Mouse (Mus musculus): ENCODE results near the gene Mtcl1. TPM values are rescaled to one million over a fixed set of nuclear protein-coding genes. Genes with fewer than 3 reads are reported as not detected.

Gene Mtcl1
- 1.1 TPM in 1 of 3 replicates, not detected in the others for total RNA-seq (2017)

DNA sequence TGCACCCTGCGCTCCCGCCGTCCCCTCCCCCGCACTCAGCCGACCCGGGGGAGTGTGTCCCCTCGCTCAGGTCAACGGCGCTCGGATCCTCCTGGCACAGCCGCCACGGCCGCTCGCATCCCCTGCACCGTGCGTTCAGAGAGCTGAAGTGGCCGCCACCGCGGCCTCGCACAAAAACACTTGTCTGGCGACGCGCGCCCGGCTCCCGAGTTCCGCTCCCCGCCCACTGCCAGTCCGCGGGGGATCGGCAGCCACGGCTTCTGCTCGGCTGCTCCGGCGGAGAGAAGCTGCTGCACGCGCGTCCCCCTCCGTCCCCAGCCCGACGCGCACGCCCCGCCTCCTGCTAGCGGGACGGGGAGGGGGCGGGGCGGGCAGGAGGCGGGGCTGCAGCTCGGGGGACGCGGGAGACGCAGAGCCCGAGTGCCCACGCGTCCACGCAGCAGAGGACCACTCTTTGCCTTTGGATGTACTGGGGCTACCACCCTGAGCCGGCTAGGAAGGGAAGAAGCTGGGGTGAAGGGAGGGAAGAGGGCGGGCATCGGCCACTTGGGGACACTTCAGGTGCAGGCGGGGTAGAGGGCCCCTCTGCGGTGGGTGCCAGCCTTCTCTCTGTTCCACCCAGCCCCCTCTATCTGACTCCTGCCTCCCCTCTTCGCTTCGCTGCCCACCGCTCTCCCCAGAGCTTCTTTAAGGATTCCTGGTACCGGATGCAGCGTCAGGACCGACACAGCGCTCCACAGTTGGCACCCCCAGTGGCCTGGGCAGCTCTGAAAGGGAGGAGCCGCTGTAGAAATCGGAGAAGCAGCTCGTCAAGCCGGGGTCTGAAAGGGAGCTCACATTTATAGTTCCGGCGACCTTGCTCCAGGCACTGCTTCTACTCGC, at the start of gene Mtcl1:
Gene Mtcl1, minus strand, starts transcription at position 291 of the 882 bp plus-strand sequence.
- ATAC-seq (replicated peaks; ENCODE audit: insufficient number of reproducible peaks, low FRiP score, low TSS enrichment, poor library complexity, severe bottlenecking) = no peak

GRCm38 (mm10) chr17:66498598-66498997, 49.0 kb upstream of the Mtcl1 start:
- no peak for ATAC-seq (replicated peaks; ENCODE audit: insufficient number of reproducible peaks, low FRiP score, low TSS enrichment, poor library complexity, severe bottlenecking)

- no peak for ATAC-seq (replicated peaks; ENCODE audit: insufficient number of reproducible peaks, low FRiP score, low TSS enrichment, poor library complexity, severe bottlenecking)
Observed at GRCm38 (mm10) chr17:66496589-66496988, 47.0 kb upstream of the Mtcl1 start.

GRCm38 (mm10) chr17:66490022-66490601, 40.6 kb upstream of the Mtcl1 start:
- ATAC-seq (replicated peaks; ENCODE audit: insufficient number of reproducible peaks, low FRiP score, low TSS enrichment, poor library complexity, severe bottlenecking) = peak; percentile 60; the same call in 1 of the 2 replicates

GRCm38 (mm10) chr17:66486576-66486975, 37.0 kb upstream of the Mtcl1 start:
- ATAC-seq (replicated peaks; ENCODE audit: insufficient number of reproducible peaks, low FRiP score, low TSS enrichment, poor library complexity, severe bottlenecking) = no peak

- ATAC-seq (replicated peaks; ENCODE audit: insufficient number of reproducible peaks, low FRiP score, low TSS enrichment, poor library complexity, severe bottlenecking) = peak; percentile 55; the same call in 1 of the 2 replicates
Observed at GRCm38 (mm10) chr17:66485742-66486141, 36.2 kb upstream of the Mtcl1 start.

- no peak for ATAC-seq (replicated peaks; ENCODE audit: insufficient number of reproducible peaks, low FRiP score, low TSS enrichment, poor library complexity, severe bottlenecking)
Observed at GRCm38 (mm10) chr17:66484965-66485364, 35.4 kb upstream of the Mtcl1 start.

DNA sequence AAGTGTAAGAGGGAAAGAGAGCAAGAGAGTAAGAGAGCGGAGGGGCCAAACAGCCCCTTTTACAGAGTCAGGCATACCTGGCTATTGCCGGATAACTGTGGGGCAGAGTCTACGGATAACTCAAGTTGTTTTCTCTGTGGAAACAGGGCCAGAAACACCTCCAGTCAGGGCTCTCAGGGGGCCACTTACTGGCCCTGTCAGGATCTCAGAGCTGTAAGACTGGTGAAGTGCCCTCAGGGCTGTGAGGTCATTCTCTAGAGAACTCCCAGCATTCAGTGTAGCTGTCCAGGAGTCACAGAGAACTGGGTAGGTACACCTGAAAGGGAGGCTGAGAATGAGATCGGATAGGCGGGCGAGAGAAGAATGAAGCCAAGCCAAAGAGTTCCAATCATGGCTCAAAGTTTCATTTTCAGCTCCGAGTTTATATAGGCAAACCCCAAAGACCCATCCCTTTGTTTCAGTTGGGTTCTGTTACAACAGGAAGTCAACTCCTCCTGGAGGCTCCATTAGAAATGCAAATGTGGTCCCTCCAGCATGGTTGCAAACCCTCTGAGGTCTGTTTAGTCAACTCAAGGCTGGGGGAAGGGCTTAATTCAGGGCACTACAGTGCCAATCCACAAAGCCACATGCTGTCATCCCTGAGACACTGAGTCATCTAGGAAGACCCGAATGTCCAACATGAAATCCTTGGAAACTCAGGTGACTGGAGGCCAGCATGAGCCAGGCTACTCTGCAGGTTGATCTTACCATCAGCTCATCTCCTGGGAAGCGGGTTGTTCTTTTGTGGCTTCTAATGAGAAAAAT, 34.3 kb upstream of the Mtcl1 start:
- no peak for ATAC-seq (replicated peaks; ENCODE audit: insufficient number of reproducible peaks, low FRiP score, low TSS enrichment, poor library complexity, severe bottlenecking)

DNA sequence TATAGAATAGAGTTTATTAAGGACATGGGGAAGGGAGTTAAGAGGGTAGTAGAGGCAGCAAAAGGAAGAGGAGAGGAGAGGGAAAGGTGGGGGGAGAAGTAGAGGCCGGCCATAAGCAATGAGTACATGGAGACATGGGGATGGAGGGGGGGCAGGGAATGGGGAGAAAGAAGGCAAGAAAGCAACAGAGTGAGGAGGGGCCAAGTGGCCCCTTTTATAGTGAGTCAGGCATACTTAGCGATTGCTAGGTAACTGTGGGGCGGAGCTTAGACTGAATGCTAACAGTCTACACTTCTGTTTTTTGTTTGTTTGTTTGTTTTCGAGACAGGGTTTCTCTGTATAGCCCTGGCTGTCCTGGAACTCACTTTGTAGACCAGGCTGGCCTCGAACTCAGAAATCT, 31.7 kb upstream of the Mtcl1 start:
- ATAC-seq (replicated peaks; ENCODE audit: insufficient number of reproducible peaks, low FRiP score, low TSS enrichment, poor library complexity, severe bottlenecking) = no peak

DNA sequence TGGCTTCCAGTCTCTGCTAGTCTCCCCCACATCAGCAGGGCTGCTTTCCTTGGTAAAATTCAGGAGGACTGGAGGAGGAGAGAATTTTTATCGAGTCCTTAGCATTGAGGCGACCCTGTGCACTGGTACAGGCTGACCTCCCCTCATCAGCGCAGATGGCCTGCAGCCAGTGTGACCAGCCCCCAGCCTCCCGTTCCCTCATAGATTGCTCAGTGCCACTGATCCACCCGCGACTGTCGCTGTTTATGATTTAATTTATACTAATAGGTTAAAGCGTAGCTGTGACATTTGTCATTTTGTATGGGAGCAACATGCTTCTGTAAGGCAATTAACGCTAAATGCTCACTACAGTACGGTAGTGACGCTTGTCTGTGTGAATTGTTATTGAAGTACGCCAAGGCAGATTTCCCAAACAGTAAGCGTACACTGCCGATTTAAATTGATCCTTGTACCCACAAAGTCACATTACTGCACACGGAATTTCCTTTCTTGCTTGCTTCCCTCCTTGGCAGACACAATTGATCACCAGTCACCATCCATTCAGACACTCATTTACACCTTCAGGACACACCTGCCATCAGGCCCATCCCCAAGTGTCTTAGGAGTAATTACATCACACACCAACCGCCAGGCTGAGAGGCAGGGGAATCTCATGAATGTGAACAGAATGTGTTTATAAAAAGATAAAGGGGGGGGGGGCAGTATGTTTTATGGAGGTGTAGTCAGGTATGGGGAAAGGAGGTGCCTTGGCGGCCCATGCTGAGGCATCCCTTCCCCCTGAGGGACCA, 31.1 kb upstream of the Mtcl1 start:
- ATAC-seq (replicated peaks; ENCODE audit: insufficient number of reproducible peaks, low FRiP score, low TSS enrichment, poor library complexity, severe bottlenecking) = no peak

- no peak for ATAC-seq (replicated peaks; ENCODE audit: insufficient number of reproducible peaks, low FRiP score, low TSS enrichment, poor library complexity, severe bottlenecking)
Observed at GRCm38 (mm10) chr17:66479813-66480490, 30.4 kb upstream of the Mtcl1 start.

DNA sequence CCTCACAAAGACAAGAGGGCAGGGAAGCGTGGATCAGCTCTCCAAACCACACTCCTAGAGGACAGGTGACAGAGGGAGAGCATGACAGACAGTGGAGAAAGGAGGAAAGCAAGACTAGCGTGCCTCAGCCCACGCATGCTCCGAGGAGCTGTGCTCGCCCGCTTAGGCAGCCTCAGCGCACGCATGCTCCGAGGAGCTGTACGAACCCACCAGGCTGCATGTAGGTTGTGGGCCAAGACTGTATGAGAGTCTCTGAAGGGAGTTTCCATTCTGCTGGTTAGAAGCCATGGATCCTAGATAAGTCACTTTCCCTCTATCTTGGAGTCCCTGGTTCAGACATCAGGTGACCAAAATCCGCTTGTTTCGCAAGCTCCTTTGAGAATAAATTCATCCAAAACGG, 29.8 kb upstream of the Mtcl1 start:
- no peak for ATAC-seq (replicated peaks; ENCODE audit: insufficient number of reproducible peaks, low FRiP score, low TSS enrichment, poor library complexity, severe bottlenecking)

DNA sequence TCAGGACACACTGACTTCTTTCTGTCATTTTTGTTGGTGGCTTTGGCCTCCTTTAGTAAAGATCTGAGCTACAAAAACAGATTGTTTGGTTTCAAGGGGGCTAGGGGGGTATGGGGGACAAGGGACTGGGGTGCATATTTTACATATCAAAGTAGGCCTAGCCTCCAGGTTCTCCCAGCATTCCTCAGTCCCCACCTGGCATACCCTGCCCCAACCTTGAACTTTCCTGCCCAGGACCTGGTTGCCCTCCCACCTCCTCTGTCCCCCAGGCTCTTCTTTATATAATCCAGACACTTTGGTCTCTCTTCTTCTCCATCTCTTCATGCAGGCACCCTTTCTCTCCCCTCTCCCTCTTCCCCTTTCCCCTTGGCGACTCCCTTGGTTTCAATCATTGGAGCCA, 23.7 kb upstream of the Mtcl1 start:
- ATAC-seq (replicated peaks; ENCODE audit: insufficient number of reproducible peaks, low FRiP score, low TSS enrichment, poor library complexity, severe bottlenecking) = no peak

GRCm38 (mm10) chr17:66471775-66472174, 22.2 kb upstream of the Mtcl1 start:
- no peak for ATAC-seq (replicated peaks; ENCODE audit: insufficient number of reproducible peaks, low FRiP score, low TSS enrichment, poor library complexity, severe bottlenecking)

- ATAC-seq (replicated peaks; ENCODE audit: insufficient number of reproducible peaks, low FRiP score, low TSS enrichment, poor library complexity, severe bottlenecking) = no peak
Observed at GRCm38 (mm10) chr17:66471252-66471651, 21.7 kb upstream of the Mtcl1 start.

- no peak for ATAC-seq (replicated peaks; ENCODE audit: insufficient number of reproducible peaks, low FRiP score, low TSS enrichment, poor library complexity, severe bottlenecking)
Observed at GRCm38 (mm10) chr17:66470020-66470419, 20.5 kb upstream of the Mtcl1 start.

GRCm38 (mm10) chr17:66457278-66457677, 7.7 kb upstream of the Mtcl1 start:
- ATAC-seq (replicated peaks; ENCODE audit: insufficient number of reproducible peaks, low FRiP score, low TSS enrichment, poor library complexity, severe bottlenecking) = no peak

GRCm38 (mm10) chr17:66451143-66451542, 1.6 kb upstream of the Mtcl1 start:
- no peak for ATAC-seq (replicated peaks; ENCODE audit: insufficient number of reproducible peaks, low FRiP score, low TSS enrichment, poor library complexity, severe bottlenecking)
